Mouse (Mus musculus) embryonic facial prominence, embryonic 13.5 days (tissue): Measurements from ENCODE around the gene Adssl1. TPM values are rescaled to one million over a fixed set of nuclear protein-coding genes. Genes with fewer than 3 reads are reported as not detected.

Source experiments
- ATAC-seq: fragments of 200-750 bp; cut with Nextera tagmentation; 2 replicates; pipeline ENCODE4 v1.8.0; 2017; ENCODE audit warnings: low read depth; ENCODE audit not compliant: insufficient number of reproducible peaks, insufficient read depth, low FRiP score, low TSS enrichment
- H3K27ac ChIP-seq: fragments of 300-500 bp; sonication (generic); 2 replicates; pipeline ENCODE4 v1.5.1; 2015; ENCODE audit warnings: moderate library complexity, mild to moderate bottlenecking, inconsistent platforms
- H3K27me3 ChIP-seq: fragments of 300-500 bp; sonication (generic); 2 replicates; pipeline ENCODE4 v1.6.1; 2015; ENCODE audit warnings: mild to moderate bottlenecking, inconsistent platforms
- H3K36me3 ChIP-seq: fragments of 300-500 bp; sonication (generic); 2 replicates; pipeline ENCODE4 v1.6.1; 2015; ENCODE audit warnings: mild to moderate bottlenecking, inconsistent platforms
- H3K4me1 ChIP-seq: fragments of 300-500 bp; sonication (generic); 2 replicates; pipeline ENCODE4 v1.6.1; 2015; ENCODE audit warnings: inconsistent platforms
- H3K4me2 ChIP-seq: fragments of 300-500 bp; sonication (generic); 2 replicates; pipeline ENCODE4 v1.6.1; 2015; ENCODE audit warnings: moderate library complexity, mild to moderate bottlenecking, inconsistent platforms
- H3K4me3 ChIP-seq: fragments of 300-500 bp; sonication (generic); 2 replicates; pipeline ENCODE4 v1.5.1; 2015; ENCODE audit warnings: mild to moderate bottlenecking, inconsistent platforms
- H3K9ac ChIP-seq: fragments of 300-500 bp; sonication (generic); 2 replicates; pipeline ENCODE4 v1.6.1; 2015; ENCODE audit warnings: mild to moderate bottlenecking, inconsistent platforms
- H3K9me3 ChIP-seq: fragments of 300-500 bp; sonication (generic); 2 replicates; pipeline ENCODE4 v1.6.1; 2016; ENCODE audit warnings: inconsistent platforms
- WGBS: fragments of 180-500 bp; shearing (Covaris S2); methylation state at CpG from one replicate; pipeline ENCODE4 v1.1.7; 2015; ENCODE audit warnings: mixed read lengths; 5-methylcytosine and 5-hydroxymethylcytosine counted together
- polyA plus RNA-seq: library from polyadenylated mRNA; unstranded; fragments of >200 nt; fragmentation: Nextera tagmentation; extraction: Ambion mirVana; gene quantifications from 2 replicates; pipeline ENCODE4 v1.2.1, GENCODE M21; 2015

Gene Adssl1
- polyA plus RNA-seq: 4.3 and 4.4 TPM in 2 replicates

GRCm38 (mm10) chr12:112619686-112620353 is at the start of gene Adssl1:
Gene Adssl1 (plus strand): TSS chr12:112620045.
- H3K4me1 ChIP-seq: peaks cover 34% of the 10 kb centered on the region
- H3K27ac ChIP-seq: no peak within 1 kb of the TSS
- peak within 1 kb of the TSS; percentile 77 for H3K9ac ChIP-seq
- peak within 1 kb of the TSS; percentile 58 for H3K4me3 ChIP-seq
- WGBS: 1% methylated on average over 54 of the region's 56 CpGs
- peaks cover 43% of the 10 kb centered on the region for H3K27me3 ChIP-seq
- no peaks in the 10 kb centered on the region for H3K9me3 ChIP-seq
- H3K4me2 ChIP-seq: peak within 1 kb of the TSS; percentile 98
- peak; percentile 40 for ATAC-seq
- peaks cover 2% of the 10 kb centered on the region for H3K36me3 ChIP-seq

DNA sequence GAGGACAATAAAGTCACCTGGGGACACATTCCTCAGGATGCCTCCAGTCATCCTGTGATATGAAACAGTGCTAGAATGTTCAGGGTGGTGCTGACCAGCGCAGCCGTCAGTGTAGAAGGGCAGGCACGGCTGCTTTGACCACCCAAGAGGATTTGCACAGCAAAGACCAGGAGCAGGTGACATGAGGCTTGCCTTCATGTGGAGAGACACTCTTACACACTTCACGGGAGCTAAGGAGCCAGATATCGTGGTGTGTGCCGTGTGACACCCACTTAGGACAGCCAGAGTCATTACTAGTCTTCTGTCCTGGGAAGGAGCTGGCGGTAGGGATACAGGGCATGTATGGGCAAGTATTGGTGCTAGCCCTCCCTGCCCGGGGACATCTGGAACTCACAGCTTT is 49.7 kb upstream of the Adssl1 start:
- Histone ChIP-seq H3K36me3 (no peaks in the 10 kb centered on the region), H3K9me3 (no peaks in the 10 kb centered on the region), H3K27ac (no peak overlapping the region), H3K4me3 (no peak overlapping the region), H3K9ac (no peak overlapping the region), H3K27me3 (no peaks in the 10 kb centered on the region; the same call in 1 of the 2 replicates), H3K4me1 (no peaks in the 10 kb centered on the region; the same call in 1 of the 2 replicates), H3K4me2 (no peak overlapping the region)
- 85% methylated on average over 8 of the region's 8 CpGs for WGBS
- no peak for ATAC-seq

- Histone ChIP-seq H3K4me3 (no peak overlapping the region), H3K9me3 (no peaks in the 10 kb centered on the region)
- 62% methylated on average over 6 of the region's 6 CpGs for WGBS
Measured at GRCm38 (mm10) chr12:112571064-112571463, 48.8 kb upstream of the Adssl1 start.

GRCm38 (mm10) chr12:112575274-112575986 is 44.4 kb upstream of the Adssl1 start:
- no peak for ATAC-seq
- H3K4me3 ChIP-seq: no peak overlapping the region
- H3K4me2 ChIP-seq: no peak overlapping the region
- 68% methylated on average over 8 of the region's 8 CpGs for WGBS
- no peaks in the 10 kb centered on the region for H3K36me3 ChIP-seq
- H3K9me3 ChIP-seq: no peaks in the 10 kb centered on the region
- H3K27ac ChIP-seq: peak overlapping the region; percentile 87; the same call in 1 of the 2 replicates
- peaks cover 33% of the 10 kb centered on the region for H3K4me1 ChIP-seq
- no peak overlapping the region for H3K9ac ChIP-seq
- no peaks in the 10 kb centered on the region for H3K27me3 ChIP-seq

More at GRCm38 (mm10) chr12:112571064-112571463, 48.8 kb upstream of the Adssl1 start:
- Histone ChIP-seq H3K4me2 (no peak overlapping the region), H3K9ac (no peak overlapping the region), H3K4me1 (peaks cover 4% of the 10 kb centered on the region), H3K36me3 (no peaks in the 10 kb centered on the region), H3K27me3 (no peaks in the 10 kb centered on the region), H3K27ac (no peak overlapping the region)
- ATAC-seq: no peak

DNA sequence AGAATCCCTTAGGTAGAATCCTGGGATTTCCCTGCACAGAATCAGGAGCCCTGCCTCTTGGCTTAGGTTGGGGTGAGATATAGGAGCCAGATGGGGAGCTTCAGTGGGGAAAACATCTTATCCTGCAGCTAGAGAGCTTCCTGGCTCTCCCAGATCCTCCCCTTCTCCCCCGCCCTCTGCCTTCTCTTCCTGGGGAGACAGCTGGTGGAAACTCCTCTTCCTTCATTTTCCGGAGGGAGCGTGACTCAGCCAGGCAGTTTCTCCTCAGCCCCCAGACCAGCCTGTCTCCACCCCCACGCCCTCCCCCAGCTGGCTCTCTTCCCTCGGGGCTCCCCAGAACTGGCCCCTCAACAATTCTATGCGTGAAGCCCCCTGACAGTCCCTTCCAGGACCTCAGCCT is 43.5 kb upstream of the Adssl1 start:
- peak overlapping the region; percentile 55 for H3K9ac ChIP-seq
- peaks cover 33% of the 10 kb centered on the region for H3K4me1 ChIP-seq
- H3K4me2 ChIP-seq: peak overlapping the region; percentile 42
- H3K27ac ChIP-seq: peak overlapping the region; percentile 87
- 0 out of 2 replicates have a peak, but pooled peaks have one; percentile 7 for ATAC-seq
- no peak overlapping the region for H3K4me3 ChIP-seq
- no peaks in the 10 kb centered on the region for H3K36me3 ChIP-seq
- 6% methylated on average over 6 of the region's 6 CpGs for WGBS
- H3K27me3 ChIP-seq: no peaks in the 10 kb centered on the region
- no peaks in the 10 kb centered on the region for H3K9me3 ChIP-seq

DNA sequence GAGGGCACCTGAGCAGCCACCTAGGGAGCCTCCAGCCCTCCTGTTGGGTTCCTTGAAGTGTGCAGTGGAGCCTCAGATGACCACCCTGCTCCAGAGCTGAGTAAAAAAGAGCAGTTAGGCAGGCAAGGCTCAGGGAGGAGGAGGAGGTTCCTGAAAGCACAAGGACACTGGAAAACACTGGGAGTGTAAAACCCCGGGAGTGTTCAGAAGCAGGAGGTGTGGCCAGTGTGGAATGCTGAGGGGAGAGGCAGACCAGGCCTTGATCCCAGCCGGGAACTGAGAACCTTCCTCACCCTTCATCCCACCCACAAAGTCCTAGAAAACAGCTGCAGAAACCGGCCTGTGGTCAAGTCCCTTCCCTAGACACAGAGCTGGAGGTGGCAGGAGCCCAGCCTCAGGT is 43.1 kb upstream of the Adssl1 start:
- Histone ChIP-seq H3K36me3 (no peaks in the 10 kb centered on the region), H3K9me3 (no peaks in the 10 kb centered on the region), H3K4me3 (no peak overlapping the region), H3K9ac (peak overlapping the region; percentile 55), H3K4me1 (peaks cover 33% of the 10 kb centered on the region), H3K4me2 (peak overlapping the region; percentile 42), H3K27ac (peak overlapping the region; percentile 87), H3K27me3 (no peaks in the 10 kb centered on the region)
- 6% methylated on average over 3 of the region's 3 CpGs for WGBS
- peak; percentile 35; the same call in 1 of the 2 replicates for ATAC-seq

DNA sequence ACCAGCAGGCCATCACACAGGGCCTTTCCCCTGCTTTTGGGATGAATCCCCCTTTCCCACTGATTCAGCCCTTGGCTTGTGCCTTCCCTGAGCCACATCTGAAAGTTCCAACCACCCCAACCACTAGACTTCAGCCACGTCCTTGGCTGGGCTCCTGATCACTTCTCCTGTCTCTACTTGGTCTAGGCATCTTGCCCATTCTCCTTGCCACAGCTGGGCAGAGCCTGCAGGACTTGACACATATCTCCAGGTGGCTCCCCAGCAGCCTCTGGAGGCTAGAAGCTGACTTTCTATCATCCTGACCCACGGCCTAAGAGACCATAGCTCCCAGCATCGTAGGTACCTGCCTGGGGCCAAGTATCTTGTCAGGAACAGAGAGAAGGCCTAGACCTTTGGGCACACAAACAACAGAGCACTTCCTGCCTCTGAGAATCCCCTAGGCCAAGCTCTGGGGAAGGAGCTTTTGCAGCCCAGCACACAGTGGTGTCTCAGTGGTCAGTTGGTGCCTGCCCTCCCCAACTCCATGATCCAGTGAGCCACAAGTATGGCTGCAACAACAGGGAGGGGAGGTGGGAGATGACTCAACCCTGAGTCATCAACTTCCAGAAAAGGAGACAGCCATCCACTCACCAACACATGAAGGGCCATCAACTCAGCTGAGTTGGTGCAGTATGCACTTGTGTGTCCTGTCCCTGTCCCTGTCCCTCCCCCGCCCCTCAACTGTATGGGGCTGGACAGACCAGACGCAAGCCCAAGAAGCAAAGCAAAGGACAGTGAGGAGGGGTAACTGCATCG is 41.4 kb upstream of the Adssl1 start:
- Histone ChIP-seq H3K4me3 (no peak overlapping the region), H3K36me3 (no peaks in the 10 kb centered on the region), H3K27ac (no peak overlapping the region), H3K9me3 (no peaks in the 10 kb centered on the region), H3K4me2 (no peak overlapping the region), H3K27me3 (no peaks in the 10 kb centered on the region), H3K4me1 (peaks cover 33% of the 10 kb centered on the region), H3K9ac (no peak overlapping the region)
- WGBS: 68% methylated on average over 6 of the region's 6 CpGs
- no peak for ATAC-seq

DNA sequence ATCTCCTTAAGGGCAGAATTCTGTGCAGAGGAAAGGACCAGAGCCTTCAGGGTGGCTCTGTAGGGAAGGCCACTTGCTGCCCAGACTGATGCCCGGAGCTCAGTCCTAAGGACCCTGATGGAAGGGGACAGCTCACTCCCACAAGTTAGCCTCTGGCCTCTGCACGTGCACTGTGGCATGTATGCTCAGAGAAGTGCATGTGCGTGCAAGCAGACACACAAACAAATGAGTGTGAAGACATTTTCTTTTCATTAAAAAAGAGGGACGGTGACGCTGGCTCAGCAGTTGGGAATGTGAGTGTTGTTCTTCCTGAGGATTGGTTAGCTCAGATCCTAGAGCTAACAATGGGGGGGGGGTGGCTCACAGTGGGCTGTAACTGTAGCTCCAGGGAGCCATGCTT is 40.4 kb upstream of the Adssl1 start:
- Histone ChIP-seq H3K36me3 (no peaks in the 10 kb centered on the region), H3K27me3 (no peaks in the 10 kb centered on the region), H3K9me3 (no peaks in the 10 kb centered on the region), H3K27ac (peak overlapping the region; percentile 14; the same call in 1 of the 2 replicates), H3K9ac (no peak overlapping the region), H3K4me2 (no peak overlapping the region), H3K4me3 (no peak overlapping the region), H3K4me1 (peaks cover 33% of the 10 kb centered on the region)
- no peak for ATAC-seq
- WGBS: 32% methylated on average over 5 of the region's 5 CpGs

DNA sequence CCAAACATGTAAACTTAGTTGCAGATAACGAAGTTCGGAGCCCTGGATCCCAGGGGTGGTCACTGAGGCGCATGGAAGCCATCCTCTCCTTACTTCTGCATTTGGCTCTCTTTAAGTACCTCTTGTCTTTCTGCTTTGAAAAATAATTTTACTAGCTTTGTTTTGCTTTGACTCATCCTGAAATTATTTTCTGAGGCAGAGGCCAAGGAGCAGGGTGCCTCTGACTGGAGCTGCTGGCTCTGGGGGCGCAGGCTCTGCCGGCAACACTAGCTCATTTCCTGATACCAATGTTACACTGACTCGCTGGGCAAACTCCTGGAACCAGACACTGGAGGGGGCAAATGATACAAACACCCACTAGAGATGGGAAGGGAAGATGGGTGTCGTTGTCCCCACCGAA is 39.9 kb upstream of the Adssl1 start:
- Histone ChIP-seq H3K4me2 (no peak overlapping the region), H3K4me1 (peaks cover 33% of the 10 kb centered on the region), H3K9me3 (no peaks in the 10 kb centered on the region), H3K27ac (no peak overlapping the region), H3K27me3 (no peaks in the 10 kb centered on the region), H3K36me3 (no peaks in the 10 kb centered on the region), H3K4me3 (no peak overlapping the region), H3K9ac (0 out of 2 replicates have a peak overlapping the region, but pooled peaks have one; percentile 16)
- ATAC-seq: no peak
- WGBS: 76% methylated on average over 8 of the region's 8 CpGs

- no peak overlapping the region for H3K4me2 ChIP-seq
- no peak overlapping the region for H3K4me3 ChIP-seq
- no peaks in the 10 kb centered on the region for H3K36me3 ChIP-seq
- no peaks in the 10 kb centered on the region for H3K9me3 ChIP-seq
- no peak overlapping the region for H3K27ac ChIP-seq
- 75% methylated on average over 3 of the region's 3 CpGs for WGBS
- no peak overlapping the region for H3K9ac ChIP-seq
- peaks cover 29% of the 10 kb centered on the region for H3K4me1 ChIP-seq
- H3K27me3 ChIP-seq: 0 out of 2 replicates have a peak, but pooled peaks cover 1% of the 10 kb centered on the region
- ATAC-seq: no peak
Measured at GRCm38 (mm10) chr12:112581113-112581512, 38.7 kb upstream of the Adssl1 start.

DNA sequence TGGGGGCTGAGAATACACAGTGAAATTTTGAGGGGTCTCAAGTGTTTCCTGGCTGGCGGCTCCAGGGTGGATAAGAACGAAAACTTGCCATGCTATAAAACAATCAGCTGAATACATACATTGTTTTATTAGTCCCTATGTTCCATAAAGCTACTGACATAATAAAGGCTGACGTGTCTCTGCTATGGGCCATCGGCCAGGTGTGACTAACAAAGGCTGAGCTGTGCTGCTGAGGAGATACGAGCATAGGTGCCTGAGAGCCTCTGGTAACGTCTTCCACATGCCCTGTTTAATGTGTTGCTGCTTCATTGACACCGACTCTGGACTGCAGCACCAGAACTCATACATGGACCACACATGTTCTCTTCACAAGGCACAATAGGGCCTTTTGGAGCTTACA is 34.9 kb upstream of the Adssl1 start:
- Histone ChIP-seq H3K4me3 (no peak overlapping the region), H3K4me1 (peaks cover 29% of the 10 kb centered on the region), H3K9ac (no peak overlapping the region), H3K4me2 (no peak overlapping the region), H3K27me3 (peaks cover 18% of the 10 kb centered on the region), H3K36me3 (no peaks in the 10 kb centered on the region), H3K9me3 (no peaks in the 10 kb centered on the region), H3K27ac (no peak overlapping the region)
- no peak for ATAC-seq
- 70% methylated on average over 7 of the region's 7 CpGs for WGBS
